Mouse (Mus musculus): ENCODE data around the gene Cstb. TPM values are rescaled to one million over a fixed set of nuclear protein-coding genes. Genes with fewer than 3 reads are reported as not detected.
A peak's percentile ranks its signal among the peaks of the same experiment; 100 is the strongest.

Cstb gene
- polyA plus RNA-seq, 1 experiment from 2014 or later = 675 TPM

- DNase-seq (ENCODE audit: low spot score) (no peak), ATAC-seq (ENCODE audit: low FRiP score, low TSS enrichment) (no peak; the same call in 1 of the 2 replicates)
- 2% methylated on average over 32 of the region's 32 CpGs for WGBS
- TF ChIP-seq CTCF (IDR thresholded peaks at IDR 0.05; ENCODE audit: low read depth) (no peak), EP300 (optimal IDR thresholded peaks at IDR 0.05) (no peak)
- Histone ChIP-seq H3K4me2 (replicated peaks; ENCODE audit: low read depth) (peak overlapping the region; percentile 100), H3K27ac (replicated peaks) (peak overlapping the region; percentile 35; the same call in 1 of the 2 replicates), H3K4me3 (ENCODE audit: low read depth, low read length) (peak overlapping the region; percentile 67), H3K36me3 (ENCODE audit: control insufficient read depth, insufficient read depth, low read length) (no peaks in the 10 kb centered on the region), H3K27me3 (ENCODE audit: control insufficient read depth, insufficient read depth, low read length) (no peaks in the 10 kb centered on the region), H3K9me3 (ENCODE audit: control insufficient read depth, low read length) (no peaks in the 10 kb centered on the region), H3K9ac (ENCODE audit: low read length) (peak overlapping the region; percentile 70), H3K4me1 (replicated peaks; ENCODE audit: control insufficient read depth, insufficient read depth) (peaks cover 6% of the 10 kb centered on the region; the same call in 1 of the 2 replicates)
These were observed 38.8 kb downstream of the Cstb start for GRCm38 (mm10) chr10:78464201-78464791.

- Histone ChIP-seq H3K36me3 (ENCODE audit: control insufficient read depth, insufficient read depth, low read length) (no peaks in the 10 kb centered on the region), H3K4me2 (replicated peaks; ENCODE audit: low read depth) (peak within 1 kb of the TSS; percentile 100), H3K4me3 (ENCODE audit: low read depth, low read length) (peak within 1 kb of the TSS; percentile 67), H3K9ac (ENCODE audit: low read length) (peak within 1 kb of the TSS; percentile 70), H3K4me1 (replicated peaks; ENCODE audit: control insufficient read depth, insufficient read depth) (peaks cover 6% of the 10 kb centered on the region; the same call in 1 of the 2 replicates), H3K27me3 (ENCODE audit: control insufficient read depth, insufficient read depth, low read length) (no peaks in the 10 kb centered on the region), H3K9me3 (ENCODE audit: control insufficient read depth, low read length) (no peaks in the 10 kb centered on the region), H3K27ac (replicated peaks) (peak within 1 kb of the TSS; percentile 35; the same call in 1 of the 2 replicates)
- 1% methylated on average over 35 of the region's 35 CpGs for WGBS
- TF ChIP-seq EP300 (optimal IDR thresholded peaks at IDR 0.05) (no peak), CTCF (IDR thresholded peaks at IDR 0.05; ENCODE audit: low read depth) (no peak)
- DNase-seq (ENCODE audit: low spot score) (peak; percentile 91), ATAC-seq (ENCODE audit: low FRiP score, low TSS enrichment) (peak; percentile 89)
These were observed 39.3 kb downstream of the Cstb start, which contains the start of gene Pdxk for GRCm38 (mm10) chr10:78464792-78465207. Pdxk (minus strand) TSS chr10:78464975.

GRCm38 (mm10) chr10:78465472-78465871, 40.0 kb downstream of the Cstb start:
- 77% methylated on average over 3 of the region's 3 CpGs for WGBS
- no peaks in the 10 kb centered on the region for H3K9me3 ChIP-seq (ENCODE audit: control insufficient read depth, low read length)
- peaks cover 4% of the 10 kb centered on the region; the same call in 1 of the 2 replicates for H3K4me1 ChIP-seq (replicated peaks; ENCODE audit: control insufficient read depth, insufficient read depth)
- TF ChIP-seq CTCF (IDR thresholded peaks at IDR 0.05; ENCODE audit: low read depth) (no peak), EP300 (optimal IDR thresholded peaks at IDR 0.05) (no peak)
- no peak overlapping the region for H3K4me2 ChIP-seq (replicated peaks; ENCODE audit: low read depth)
- no peak overlapping the region for H3K27ac ChIP-seq (replicated peaks)
- ATAC-seq (ENCODE audit: low FRiP score, low TSS enrichment) (no peak), DNase-seq (ENCODE audit: low spot score) (no peak)
- H3K27me3 ChIP-seq (ENCODE audit: control insufficient read depth, insufficient read depth, low read length) = no peaks in the 10 kb centered on the region
- no peak overlapping the region for H3K9ac ChIP-seq (ENCODE audit: low read length)
- no peaks in the 10 kb centered on the region for H3K36me3 ChIP-seq (ENCODE audit: control insufficient read depth, insufficient read depth, low read length)
- no peak overlapping the region for H3K4me3 ChIP-seq (ENCODE audit: low read depth, low read length)

- no peaks in the 10 kb centered on the region for H3K27me3 ChIP-seq (ENCODE audit: control insufficient read depth, insufficient read depth, low read length)
- no peak overlapping the region for H3K9ac ChIP-seq (ENCODE audit: low read length)
- no peaks in the 10 kb centered on the region for H3K9me3 ChIP-seq (ENCODE audit: control insufficient read depth, low read length)
- peaks cover 4% of the 10 kb centered on the region; the same call in 1 of the 2 replicates for H3K4me1 ChIP-seq (replicated peaks; ENCODE audit: control insufficient read depth, insufficient read depth)
- no peak overlapping the region for H3K4me3 ChIP-seq (ENCODE audit: low read depth, low read length)
- 58% methylated on average over 9 of the region's 9 CpGs for WGBS
- DNase-seq (ENCODE audit: low spot score) (no peak), ATAC-seq (ENCODE audit: low FRiP score, low TSS enrichment) (no peak)
- no peak for TF ChIP-seq CTCF (IDR thresholded peaks at IDR 0.05; ENCODE audit: low read depth)
- no peaks in the 10 kb centered on the region for H3K36me3 ChIP-seq (ENCODE audit: control insufficient read depth, insufficient read depth, low read length)
- no peak overlapping the region for H3K27ac ChIP-seq (replicated peaks)
- no peak overlapping the region for H3K4me2 ChIP-seq (replicated peaks; ENCODE audit: low read depth)
These were observed 41.2 kb downstream of the Cstb start for GRCm38 (mm10) chr10:78466647-78467046.

GRCm38 (mm10) chr10:78467761-78468310, 42.4 kb downstream of the Cstb start:
- H3K9me3 ChIP-seq (ENCODE audit: control insufficient read depth, low read length) = no peaks in the 10 kb centered on the region
- TF ChIP-seq EP300 (optimal IDR thresholded peaks at IDR 0.05) (no peak), CTCF (IDR thresholded peaks at IDR 0.05; ENCODE audit: low read depth) (no peak)
- no peak overlapping the region for H3K4me2 ChIP-seq (replicated peaks; ENCODE audit: low read depth)
- ATAC-seq (ENCODE audit: low FRiP score, low TSS enrichment) (no peak), DNase-seq (ENCODE audit: low spot score) (no peak)
- H3K4me3 ChIP-seq (ENCODE audit: low read depth, low read length) = no peak overlapping the region
- no peaks in the 10 kb centered on the region for H3K27me3 ChIP-seq (ENCODE audit: control insufficient read depth, insufficient read depth, low read length)
- H3K4me1 ChIP-seq (replicated peaks; ENCODE audit: control insufficient read depth, insufficient read depth) = peaks cover 4% of the 10 kb centered on the region; the same call in 1 of the 2 replicates
- no peak overlapping the region for H3K27ac ChIP-seq (replicated peaks)
- H3K9ac ChIP-seq (ENCODE audit: low read length) = no peak overlapping the region
- 20% methylated on average over 2 of the region's 2 CpGs for WGBS
- no peaks in the 10 kb centered on the region for H3K36me3 ChIP-seq (ENCODE audit: control insufficient read depth, insufficient read depth, low read length)

Data from stomach, postnatal 0 days (tissue).